Mouse (Mus musculus): ENCODE data around the gene Nampt.

Gene Nampt

DNA sequence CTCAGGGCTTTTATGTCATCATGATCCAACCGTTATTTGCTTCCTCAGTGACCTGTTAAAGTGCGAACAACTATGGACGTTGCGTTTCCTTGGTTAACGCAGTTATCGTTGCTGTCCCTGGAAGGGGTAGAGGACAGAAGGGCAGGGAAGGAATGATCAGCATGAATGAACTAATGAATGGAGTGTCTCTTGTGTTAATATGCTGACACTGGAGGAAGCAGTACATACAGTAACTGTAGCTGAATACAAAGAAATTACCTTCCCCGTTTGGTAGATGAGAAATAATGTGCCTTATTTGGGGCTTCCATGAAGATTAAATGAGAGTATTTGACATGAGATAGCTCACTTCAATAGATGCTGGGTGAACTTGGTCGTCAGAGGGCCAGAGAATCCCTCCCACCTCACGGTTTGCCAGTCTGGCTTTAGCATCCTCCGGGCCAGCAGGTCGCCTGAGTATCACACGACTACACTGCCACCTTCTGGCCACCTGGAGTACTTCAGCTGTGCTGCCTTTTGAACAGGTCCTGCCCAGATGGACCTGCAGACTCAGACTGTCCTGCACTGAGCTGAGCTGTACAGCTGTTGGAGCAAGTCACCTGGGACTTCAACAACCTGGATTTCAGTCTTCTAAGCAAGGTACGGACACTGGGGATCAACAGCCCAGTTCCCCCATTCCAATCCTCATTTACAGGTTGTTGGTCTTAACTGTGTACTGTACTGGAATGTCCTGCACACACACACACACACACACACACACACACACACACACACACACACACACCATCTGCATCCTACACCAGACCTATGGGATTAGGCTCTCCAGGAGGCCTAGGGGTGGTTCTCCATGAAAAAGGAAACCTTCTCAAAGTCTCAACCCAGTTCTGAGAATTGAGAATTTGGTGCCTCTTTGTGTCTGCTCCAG is 78.1 kb downstream of the Nampt start:
- in situ Hi-C loops (cut with MboI) = loop anchor here (5.0 kb wide), 1 partner anchor 260 kb away; no protein-coding TSS in a partner anchor

DNA sequence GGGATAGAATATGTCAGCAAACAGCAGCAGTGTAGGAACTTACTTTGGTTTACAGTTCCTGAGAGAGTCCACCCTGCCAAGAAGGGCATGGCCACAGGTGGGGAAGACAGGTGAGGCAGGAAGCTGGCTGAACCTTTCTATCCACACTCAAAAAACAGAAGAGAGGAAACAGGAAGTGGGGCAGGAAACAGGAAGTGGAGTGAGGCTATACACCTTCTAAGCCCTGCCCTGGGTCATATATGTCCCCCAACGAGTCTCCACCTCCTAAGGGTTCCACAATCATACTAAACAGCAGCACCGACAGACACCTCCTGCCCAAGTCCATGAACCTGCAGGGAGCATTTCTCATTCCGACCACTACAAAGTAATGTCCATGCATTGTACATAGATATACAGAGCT is 81.7 kb downstream of the Nampt start:
- in situ Hi-C loops (cut with MboI) = no loop called here
